Mouse (Mus musculus) layer of hippocampus, adult 9-11 months (tissue): ENCODE measurements around the gene Dnajb14.
"Not testable (repeated sequence)": the region's sequence is repeated elsewhere in the genome, so short reads cannot be mapped to it uniquely, and the experiment has no call there.

Experiments used
- DNase-seq: peaks from one replicate; pipeline ENCODE4 v3.0.0; 2022

Dnajb14 gene

DNA sequence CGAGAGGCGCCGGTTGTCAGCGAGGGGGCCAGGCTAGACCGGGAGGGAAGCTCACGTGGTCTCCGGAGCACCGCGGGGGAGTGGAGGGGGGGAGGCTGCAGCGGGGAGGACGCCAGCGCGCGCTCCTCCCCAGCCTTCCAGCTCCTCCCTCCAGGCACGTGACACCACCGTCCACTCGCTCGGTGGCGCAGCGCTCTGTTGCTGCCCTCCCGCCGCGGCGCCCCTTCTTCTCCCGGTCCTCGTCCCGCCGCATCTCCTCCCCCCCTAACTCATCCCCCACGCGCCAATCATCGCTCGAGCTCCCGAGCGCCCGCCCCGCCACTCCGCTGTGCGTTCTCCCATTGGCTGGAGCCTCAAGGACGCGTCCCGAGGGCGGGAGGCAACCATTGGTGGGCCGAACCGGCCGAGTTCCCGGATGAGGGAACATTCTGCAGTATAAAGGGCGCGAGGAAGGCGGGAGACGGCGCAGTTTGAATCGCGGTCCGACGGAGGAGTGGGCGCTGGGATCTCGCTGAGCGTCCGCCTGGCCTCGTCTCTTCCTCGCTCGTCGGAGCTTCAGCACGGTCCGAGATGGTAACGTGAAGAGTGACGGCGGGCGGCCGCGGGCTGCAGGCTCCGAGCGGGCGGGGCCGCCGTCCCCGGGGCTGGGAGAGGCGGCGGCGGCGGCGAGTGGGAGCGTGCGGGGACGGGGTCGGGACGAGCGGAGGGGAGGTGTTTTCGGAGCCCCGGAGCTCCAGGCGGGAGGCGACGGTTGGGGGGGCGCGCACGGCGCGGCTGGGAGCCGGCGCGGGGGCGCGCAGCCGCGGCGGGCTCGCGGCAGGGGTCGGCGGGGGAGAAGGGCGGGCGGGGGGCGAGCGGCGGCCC, 3.1 kb upstream of the Dnajb14 start, which contains the start of gene H2afz:
Gene H2afz (plus strand): TSS at position 364 of the 864 bp plus-strand sequence.
- DNase-seq: peak; percentile 98

DNA sequence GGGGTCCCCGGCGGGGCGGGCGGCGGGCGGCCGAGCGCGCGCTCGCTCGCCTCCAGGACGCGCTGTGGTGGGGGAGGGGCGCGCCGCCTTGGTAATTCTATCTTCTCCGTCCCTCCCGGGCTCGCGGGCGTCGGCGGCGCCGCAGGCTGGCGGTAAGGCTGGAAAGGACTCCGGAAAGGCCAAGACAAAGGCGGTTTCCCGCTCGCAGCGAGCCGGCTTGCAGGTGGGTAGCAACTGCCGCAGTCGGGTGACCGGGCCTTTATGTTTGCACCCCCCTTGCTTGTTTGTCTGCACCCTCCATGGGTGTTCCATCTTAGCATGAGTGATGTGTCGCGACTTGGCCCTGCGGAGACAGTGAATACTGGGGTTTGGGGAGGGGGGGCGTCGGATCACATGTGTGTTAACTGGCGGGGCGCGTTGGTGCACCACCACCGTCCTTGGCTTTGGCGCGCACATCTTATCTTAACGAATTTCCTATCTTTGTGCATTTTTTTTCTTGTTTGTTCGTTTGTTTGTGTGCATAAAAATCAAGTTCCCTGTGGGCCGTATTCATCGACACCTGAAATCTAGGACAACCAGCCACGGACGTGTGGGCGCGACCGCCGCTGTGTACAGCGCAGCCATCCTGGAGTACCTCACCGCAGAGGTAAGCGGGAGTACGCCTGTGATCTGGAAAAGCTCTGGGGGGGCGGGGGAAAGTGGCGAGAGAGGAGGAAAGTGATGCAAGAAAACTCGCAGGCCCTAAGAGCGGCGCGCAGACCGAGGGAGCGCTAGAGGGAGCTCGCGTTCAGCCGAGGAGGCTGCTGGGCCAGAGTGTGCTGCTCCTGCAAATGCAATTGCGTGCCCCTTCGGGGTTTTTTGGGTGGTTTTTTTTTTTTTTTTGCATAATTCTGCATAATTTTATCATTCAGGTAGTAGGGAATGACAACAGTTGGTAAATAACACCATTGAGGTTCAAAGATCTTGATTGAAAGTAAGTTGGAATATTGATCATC, 2.2 kb upstream of the Dnajb14 start:
- DNase-seq: peak; percentile 80

DNA sequence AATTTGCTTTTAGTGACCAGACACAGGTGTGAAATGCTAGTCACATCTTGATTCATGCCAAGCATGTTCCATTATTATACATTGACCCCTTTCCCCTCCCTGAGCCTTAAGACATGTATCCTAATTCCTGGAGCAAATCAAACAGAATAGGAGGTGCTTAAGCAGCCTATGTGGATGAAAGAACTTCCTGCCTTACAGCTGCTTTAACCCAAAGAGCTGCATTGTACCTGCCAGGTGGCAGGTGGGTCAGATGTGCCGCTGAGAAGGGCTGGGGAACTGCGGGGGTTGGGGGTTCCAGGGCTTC, 390 bp upstream of the Dnajb14 start:
- DNase-seq: no peak

DNA sequence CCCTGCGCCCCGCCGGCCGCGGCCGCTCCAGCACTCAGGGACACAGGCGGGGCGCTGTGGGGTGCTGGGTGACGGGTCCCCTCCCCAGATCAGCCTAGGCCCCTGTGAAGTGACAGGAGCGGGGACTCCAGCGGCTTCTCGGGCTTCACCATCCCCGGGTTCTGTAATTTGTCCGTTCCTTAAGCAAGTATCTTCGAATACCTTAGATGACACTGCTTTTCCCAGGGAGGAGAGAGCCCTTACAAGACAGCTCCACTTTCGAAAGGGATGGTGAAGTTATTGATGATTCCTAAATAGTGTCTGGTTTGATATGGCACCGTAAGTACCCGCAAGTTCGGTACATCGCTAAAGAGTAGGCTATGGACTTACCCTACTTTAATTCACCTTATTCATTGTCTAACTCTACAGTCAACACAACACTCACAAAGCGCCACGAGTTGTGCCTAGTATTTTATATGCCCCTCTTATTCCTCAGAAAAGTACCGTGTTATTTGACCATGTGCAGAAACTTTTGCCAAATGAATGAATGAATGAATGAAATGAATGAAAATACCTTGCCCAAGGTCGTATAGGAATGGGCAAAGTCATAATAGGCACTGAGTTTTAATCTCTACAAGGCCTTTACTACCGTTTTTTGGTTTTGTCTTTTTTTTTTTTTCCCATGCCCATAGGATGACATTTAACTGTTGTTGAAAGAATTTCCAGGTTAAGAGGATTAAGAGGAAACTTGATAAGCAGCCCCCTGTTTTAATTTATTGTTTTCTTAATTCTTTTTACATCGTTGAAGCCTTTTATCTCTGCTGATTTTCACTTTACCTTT, 829 bp downstream of the Dnajb14 start:
- DNase-seq: no peak

DNA sequence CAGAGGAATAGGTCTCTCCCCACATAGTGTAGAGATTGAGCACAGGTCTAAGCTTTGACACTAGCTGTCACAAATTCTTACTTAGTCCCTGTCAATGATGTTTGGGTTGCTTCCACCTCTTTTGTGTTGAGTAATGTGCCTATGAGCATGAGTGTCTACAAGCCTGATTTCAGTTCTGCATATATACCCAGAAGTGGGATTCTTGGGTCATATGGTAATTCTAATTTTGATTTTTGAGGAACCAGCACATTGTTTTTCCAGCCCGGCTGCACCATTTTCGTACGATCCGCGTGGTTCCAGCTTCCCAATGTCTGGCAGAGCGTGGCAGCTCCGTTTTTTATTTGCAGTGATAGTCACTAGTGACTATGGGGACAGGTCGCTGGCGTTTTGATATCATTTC, 1.9 kb downstream of the Dnajb14 start:
- DNase-seq: peak; percentile 47

DNA sequence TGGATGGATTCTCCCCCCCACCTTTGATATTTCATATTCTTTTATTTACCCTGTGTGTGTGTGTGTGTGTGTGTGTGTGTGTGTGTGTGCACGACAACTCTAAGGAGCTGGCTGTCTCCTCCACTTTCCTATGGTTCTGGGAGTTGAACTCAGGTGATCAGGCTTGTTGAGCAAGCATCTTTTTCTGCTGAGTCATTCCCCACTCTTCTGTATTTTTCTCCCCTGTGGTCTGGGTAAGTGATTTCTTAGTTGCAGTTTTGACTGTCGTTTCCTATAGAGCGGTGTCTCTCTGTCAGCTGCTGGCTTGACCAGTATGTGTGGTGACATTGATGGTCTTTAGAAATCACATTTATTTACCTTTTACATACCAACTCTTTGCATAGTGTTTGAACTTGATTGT, 11.8 kb downstream of the Dnajb14 start:
- no peak for DNase-seq

DNA sequence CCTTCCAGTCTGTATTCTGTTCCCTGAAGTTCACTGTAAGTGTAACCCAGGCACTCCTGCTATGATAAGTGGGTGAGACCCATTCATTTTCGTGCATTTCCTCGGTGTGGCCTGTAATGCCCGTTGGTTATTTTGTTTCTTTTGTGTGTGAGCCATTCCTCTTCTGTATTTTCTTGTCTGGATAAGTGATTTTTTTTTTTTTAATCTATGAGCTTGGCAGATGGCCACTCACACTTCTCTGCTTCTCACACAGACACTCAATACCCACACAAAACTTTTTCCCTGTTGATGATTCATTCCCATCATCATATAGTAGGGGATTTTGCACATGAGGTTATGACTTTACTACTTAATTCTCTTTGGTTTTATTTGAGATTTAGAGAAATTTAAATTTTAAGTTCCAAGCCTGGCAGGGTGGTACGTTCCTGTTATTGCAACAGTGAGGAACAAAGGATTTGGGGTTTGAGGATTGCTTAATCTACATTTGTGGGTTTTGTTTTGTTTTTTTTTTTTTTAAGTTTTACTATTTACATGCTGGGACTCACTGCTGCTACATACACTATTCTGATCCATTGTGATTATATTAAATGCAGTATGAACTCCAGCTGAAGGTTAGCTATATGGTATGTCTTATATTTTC, 12.8 kb downstream of the Dnajb14 start:
- no peak for DNase-seq

DNA sequence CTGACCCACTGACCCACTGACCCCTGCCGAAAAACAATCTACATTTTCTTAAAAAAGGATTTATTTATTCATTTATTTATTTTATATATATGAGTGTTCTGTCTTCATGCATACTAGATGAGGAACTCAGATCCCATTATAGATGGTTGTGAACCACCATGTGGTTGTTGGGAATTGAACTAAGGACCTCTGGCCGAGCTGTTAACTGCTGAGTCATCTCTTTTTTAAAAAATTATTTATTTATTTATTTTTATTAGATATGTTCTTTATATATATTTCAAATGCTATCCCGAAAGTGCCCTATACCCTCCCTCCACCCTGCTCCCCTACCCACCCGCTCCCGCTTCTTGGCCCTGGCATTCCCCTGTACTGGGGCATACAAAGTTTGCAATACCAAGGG, 13.6 kb downstream of the Dnajb14 start:
- no peak for DNase-seq

DNA sequence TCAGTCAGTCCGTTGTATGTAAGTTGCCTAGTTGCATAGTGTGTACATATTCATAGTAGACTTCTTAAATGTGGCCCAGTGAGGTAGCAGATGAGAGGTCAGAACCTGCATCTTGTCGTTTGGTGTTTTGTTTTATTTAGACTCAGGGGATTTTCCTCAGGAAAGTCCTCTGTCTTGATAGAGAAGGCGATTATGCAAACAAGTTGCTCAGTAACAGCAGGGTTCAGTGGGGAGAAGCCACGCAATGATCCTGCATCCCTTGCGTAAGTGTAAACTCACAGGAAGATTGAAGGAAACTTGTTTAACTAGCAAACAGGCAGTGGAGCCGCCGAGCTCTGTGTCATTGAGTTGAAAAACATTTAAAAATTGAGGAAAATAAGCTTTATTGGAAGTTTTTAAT, 20.5 kb downstream of the Dnajb14 start:
- no peak for DNase-seq

DNA sequence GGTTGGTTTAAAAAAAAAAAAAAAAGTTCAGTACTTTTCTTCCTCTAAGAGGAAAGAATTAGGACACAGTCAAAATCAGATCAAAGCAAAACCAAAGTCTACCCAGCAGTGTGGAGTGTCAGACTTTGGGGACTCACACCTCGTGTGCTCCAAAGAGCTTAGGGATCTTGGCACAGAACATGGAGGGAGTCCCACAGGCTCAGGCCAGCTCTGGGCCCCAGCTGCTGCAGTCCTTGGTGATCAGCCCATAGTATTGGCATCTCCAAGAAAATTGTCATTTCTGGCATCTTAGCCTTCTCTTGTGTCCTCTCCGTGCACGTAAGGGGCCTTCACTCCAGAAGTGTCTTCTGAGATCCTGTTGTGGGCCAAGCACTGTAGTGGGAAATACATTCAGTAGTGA, 23.6 kb downstream of the Dnajb14 start:
- DNase-seq: no peak

DNA sequence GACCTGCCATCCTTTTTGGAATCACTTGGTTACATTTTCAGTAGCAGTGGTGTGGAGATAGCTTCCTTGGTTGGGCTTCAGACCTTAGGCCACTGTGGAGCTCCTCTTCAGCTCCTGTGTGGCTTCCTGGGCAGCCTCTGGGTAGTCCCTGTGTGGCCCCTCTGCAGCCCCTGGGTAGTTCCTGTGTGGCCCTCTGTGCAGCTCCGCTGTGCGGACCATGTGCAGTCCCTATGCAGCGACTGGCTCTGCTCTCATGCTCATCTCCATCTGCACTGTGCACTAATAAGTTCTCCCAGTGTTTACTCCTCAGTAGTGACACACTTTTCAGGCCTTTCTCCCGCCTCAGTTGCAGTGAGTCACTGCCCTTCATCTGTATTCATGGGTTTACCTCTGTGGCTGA, 24.6 kb downstream of the Dnajb14 start:
- DNase-seq: no peak

DNA sequence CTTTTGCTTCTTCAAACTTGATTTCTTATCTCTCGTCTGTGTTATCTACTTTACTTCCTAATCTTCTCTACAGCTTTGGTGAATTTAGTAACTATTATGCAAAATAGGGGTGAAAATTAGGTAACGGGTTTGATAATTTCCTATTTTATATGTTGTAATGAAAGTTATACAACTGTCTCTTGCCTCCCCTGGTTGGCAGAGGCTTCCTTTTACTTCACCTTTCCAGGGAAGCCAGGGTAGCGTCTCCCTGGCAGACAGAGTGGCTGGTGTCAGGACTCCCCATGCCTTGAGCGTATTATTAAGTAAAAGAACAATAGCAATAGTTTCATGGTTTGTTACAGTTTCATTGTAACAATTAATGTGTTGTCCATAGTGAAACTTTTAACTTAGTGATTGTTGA, 26.3 kb downstream of the Dnajb14 start:
- no peak for DNase-seq

DNA sequence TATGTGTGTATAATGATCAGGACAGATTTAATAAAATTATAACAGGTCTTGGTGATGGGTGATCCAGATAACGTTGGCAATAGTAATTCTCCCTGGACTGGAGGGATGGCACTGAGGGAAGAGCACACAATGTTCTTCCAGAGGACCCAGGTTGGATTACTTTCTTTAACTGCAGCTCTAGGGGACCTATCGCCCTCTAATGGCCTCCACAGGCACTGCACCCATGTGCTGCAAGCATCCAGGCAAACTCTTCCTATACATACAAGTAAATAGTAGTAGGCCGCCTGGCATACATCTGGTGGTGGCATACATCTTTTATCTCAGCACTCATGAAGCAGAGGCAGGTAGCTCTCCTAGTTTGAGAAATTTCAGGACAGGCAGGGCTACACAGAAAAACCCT, 27.7 kb downstream of the Dnajb14 start:
- no peak for DNase-seq

DNA sequence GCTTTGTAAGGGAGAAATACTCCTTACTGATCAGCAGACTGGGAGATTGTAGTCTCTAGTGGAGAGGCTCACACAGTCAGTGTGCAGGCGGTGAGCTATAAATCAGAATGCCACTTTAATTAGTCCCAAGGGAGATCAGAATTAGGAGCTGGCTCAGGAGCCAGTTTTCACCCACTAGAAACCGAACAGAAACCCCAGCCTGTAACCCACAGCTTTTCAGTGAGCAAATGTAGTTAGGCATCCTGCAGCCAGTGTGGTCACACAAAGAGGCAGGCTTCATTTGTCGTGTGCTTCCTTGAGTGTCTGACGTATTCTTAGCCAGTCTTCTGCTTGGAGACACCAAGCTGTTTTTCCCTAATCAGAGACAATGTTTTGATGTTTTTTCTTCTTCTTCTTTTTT, 28.9 kb downstream of the Dnajb14 start:
- peak; percentile 13 for DNase-seq

DNA sequence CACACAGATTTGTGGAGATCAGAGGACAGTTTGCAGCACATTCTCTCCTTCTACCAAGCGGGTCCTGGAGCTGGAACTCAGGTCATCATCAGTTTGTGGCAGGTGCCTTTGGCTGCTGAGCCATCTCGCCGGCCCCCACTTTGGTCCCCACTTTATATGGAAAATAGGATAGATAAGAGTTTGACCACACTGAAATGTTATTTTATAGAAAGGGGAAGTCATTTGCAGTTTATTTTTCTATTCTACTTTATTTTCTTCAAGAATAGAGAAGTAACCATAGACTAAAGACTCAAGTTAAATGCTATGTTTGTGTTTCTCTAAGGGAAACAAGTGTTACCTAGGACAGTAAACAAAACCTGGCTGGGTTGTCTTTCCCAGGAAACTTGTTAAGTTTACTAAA, 29.4 kb downstream of the Dnajb14 start:
- no peak for DNase-seq

DNA sequence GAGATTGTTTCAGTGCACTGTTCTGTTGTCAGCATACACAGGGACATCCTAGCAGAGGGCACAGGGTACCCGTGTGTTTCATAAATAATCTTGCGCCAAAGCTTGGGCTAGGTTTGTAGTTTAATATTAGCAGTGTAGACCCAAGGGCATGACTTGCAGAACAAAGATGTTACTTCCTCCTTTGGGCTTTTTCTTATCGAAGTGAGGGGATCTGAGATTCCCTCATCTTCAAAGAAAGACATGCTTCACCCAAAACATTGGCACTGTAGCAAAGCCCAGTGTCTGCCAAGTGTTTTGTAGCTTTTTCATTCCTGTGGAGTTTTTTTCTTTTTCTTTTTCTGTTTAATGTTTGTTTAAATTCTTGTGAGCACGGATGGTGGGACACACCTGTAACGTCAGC, 30.2 kb downstream of the Dnajb14 start:
- DNase-seq: no peak

DNA sequence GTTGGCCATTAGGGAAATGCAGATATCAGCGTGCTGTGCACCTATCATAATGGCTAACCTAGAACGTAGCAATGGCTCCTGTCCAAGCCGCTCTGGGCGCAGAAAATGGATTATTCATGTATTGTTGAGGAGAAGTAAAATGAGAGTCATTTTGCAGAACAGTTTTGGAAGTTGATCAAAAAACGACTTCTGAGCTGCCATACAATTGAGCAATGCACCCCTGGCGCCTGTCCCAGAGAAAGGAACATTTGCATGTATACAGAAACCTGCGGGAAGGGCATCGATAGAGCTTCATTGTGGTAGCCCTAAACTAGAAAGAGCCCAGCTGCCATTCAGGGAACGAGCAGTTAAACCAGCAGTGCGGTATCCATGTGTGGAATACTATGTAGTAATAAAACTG, 32.7 kb downstream of the Dnajb14 start:
- peak; percentile 55 for DNase-seq

DNA sequence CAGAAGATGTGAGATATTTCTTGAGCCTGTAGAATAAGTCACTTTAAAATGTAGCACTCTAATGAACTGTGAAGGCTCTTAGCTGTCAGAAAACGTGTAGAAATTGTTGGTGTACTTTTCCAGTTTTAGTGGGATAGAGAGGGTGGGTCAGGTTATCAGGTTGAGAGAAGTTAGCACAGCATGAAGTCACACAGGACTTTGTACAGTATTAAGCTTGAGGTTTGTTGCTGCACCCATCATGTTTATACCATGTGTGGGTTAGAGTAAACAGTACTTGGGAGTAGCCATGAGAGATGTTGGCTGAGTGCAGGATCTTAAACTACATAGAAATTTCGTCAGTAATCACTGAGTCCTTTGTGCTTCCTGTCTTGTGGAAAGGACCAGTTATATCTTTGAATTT, 45.6 kb downstream of the Dnajb14 start:
- no peak for DNase-seq

DNA sequence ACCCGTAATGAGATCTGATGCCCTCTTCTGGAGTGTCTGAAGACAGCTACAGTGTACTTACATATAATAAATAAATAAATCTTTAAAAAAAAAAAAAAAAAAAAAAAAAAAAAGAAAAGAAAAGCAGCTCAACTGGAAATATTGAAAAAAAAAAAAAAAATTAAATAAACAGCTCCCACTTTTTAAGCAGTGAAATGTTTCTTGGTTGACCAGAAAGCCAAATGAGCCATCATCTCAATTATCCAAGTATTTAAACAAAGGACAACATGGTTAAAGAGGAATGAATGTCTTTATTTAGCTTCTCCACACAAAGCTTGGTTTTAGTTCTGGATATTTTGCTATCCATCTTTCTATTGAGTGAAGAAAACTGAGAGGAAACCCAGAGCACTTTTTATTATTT, 47.1 kb downstream of the Dnajb14 start:
- DNase-seq: not testable (repeated sequence)

DNA sequence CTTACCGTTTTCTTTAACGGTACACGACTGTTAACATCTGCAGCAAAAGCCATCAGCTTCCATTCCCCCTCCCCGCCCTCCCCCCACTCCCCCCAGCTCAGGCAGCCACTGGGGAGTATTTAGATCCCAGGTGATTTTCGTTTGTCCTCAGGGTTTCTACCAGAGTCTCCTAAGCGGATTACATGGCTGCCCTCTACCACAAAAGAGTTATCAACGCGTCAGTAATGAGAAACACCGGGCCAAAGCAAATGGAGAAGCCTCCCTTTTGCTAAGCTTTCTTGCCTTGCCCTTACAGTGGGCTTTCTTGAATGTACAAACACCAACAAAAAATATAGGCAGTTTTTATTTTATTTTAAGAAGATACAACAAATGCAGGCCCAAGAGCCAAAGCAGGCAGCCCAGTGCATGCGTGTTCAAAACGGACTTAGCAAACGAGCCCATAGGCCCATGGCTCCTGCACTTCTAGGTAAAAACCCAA, 50.3 kb downstream of the Dnajb14 start:
- no peak for DNase-seq

DNA sequence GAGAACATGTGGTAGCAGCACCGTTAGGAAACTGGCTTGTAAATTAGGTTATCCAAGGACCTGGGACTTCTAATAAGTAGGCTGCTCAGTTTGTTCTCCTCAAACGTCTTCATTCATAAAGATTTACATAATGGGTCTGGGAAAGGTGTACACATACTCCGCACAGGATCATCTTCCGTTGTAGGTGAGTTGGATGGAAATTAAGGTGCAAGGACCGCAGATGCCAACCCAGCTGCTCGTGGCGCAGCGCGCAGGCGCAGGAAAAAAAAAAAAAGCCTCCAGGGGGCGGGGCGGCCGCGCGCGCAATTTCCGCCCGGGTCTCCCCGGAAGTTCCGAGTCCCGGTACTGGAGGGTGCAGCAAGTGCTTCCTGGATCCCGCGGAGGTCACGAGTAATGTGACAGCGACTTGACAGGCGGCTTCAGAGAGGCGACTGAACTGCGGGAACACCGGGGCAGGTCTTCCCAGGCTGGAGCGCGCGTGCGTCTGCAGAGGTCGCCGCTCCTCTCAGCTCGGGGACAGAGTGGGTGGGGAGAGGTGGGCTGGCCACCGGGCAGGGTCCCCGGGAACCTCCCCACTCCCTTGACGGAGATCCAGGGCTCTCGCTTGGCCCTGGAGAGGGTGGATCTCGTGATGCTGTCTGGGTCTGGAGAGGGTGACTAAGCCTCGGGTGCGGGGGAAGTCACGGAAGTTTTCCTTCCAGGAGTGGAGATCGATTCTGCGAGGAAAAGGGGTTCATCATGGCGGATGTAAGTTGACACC, 50.9 kb downstream of the Dnajb14 start, which contains the start of gene Lamtor3:
Gene Lamtor3 (plus strand): TSS at position 335 of the 760 bp plus-strand sequence.
- peak; percentile 90 for DNase-seq

DNA sequence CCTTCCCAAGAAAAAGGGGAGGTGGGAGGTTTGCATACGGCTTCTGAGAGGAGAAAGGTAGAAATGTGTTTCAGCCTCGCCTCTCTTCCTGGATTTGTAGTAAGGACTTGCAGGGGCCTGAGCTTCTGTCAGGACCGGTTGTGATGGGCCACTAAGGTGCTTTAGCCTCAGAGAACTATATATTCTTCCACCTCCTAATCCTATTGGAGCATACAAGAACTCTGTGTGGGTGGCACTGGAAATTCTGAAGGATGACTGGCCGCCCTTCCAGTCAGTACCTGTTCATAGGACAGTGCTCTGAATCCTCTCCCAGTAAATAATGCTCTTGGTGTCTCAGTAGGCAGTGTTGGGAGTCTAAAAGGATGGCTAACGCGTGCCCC, 51.4 kb downstream of the Dnajb14 start:
- peak; percentile 35 for DNase-seq
